Mouse (Mus musculus): Measurements from ENCODE around the gene Asb7.

The Asb7 gene

DNA sequence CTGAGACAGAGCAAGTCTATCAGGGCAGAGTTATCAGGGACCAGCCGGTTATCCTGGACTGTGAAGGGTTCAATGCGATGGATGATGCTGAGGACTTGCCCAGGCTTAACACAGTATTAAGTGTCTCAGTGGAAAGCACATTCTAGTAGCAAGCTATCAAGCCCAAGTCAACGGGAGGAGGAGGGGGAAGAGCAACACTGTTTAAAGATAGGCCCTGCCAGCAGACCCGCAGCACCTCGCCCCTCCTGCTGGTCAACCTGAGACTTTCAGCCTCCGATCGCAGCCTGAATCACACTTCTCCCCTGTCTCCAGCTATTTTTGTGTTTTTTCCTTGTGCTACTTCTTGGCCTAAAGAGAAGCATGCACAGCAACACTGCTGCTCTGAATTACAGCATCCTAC lies 29.1 kb downstream of the Asb7 start:
- no peak for ATAC-seq (ENCODE audit: insufficient number of reproducible peaks, low FRiP score, low TSS enrichment)

GRCm38 (mm10) chr7:66655471-66655870 lies 33.9 kb downstream of the Asb7 start:
- ATAC-seq (ENCODE audit: insufficient number of reproducible peaks, low FRiP score, low TSS enrichment) = no peak

GRCm38 (mm10) chr7:66653596-66653995 lies 35.8 kb downstream of the Asb7 start:
- ATAC-seq (ENCODE audit: insufficient number of reproducible peaks, low FRiP score, low TSS enrichment) = no peak

GRCm38 (mm10) chr7:66652216-66652615 lies 37.2 kb downstream of the Asb7 start:
- ATAC-seq (ENCODE audit: insufficient number of reproducible peaks, low FRiP score, low TSS enrichment) = no peak

DNA sequence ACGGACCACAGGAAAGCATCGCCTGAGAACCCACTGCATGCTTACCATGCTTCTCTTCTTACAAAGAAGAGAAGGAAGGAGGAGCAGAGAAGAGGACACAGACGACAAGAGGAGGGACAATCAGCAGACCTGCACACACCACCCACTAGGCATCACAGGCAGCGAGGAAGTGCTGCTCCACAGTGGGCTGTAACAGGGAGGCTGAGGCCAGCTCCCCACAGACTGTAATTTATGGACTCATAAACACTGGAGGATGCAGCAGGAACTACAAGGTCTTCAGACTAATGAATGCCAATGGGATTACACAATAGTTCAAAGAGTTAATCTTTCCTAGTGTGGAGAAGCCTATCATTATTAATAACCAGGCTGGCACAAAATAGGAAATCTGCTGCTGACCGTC lies 38.5 kb downstream of the Asb7 start:
- ATAC-seq (ENCODE audit: insufficient number of reproducible peaks, low FRiP score, low TSS enrichment) = no peak

GRCm38 (mm10) chr7:66649181-66649580 lies 40.2 kb downstream of the Asb7 start:
- ATAC-seq (ENCODE audit: insufficient number of reproducible peaks, low FRiP score, low TSS enrichment) = no peak

DNA sequence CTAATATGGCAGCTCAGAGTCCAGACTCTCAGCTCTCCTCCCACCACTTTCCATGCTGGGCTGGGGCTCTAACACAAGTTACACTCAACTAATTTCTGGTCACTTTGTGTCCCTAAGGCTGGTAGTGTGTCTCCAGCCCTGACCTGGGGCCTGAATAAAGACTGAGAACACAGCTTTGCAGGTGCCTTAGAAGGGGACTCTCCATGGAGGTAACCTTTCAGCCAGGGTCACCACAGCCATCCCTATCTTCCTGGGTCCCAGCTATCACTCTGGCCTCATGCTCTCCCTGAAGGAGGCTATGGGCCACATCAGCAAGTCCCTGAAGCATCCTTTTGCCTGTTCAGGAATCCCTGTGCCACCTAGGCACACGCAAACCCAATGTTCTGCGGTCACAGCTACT lies 43.7 kb downstream of the Asb7 start:
- no peak for ATAC-seq (ENCODE audit: insufficient number of reproducible peaks, low FRiP score, low TSS enrichment)

- no peak for ATAC-seq (ENCODE audit: insufficient number of reproducible peaks, low FRiP score, low TSS enrichment)
Observed at GRCm38 (mm10) chr7:66633351-66633750, 56.0 kb downstream of the Asb7 start.

- ATAC-seq (ENCODE audit: insufficient number of reproducible peaks, low FRiP score, low TSS enrichment) = no peak
Observed at GRCm38 (mm10) chr7:66630154-66630800, 59.1 kb downstream of the Asb7 start.

GRCm38 (mm10) chr7:66629419-66629818 lies 60.0 kb downstream of the Asb7 start:
- ATAC-seq (ENCODE audit: insufficient number of reproducible peaks, low FRiP score, low TSS enrichment) = no peak

- no peak for ATAC-seq (ENCODE audit: insufficient number of reproducible peaks, low FRiP score, low TSS enrichment)
Observed at GRCm38 (mm10) chr7:66623436-66623835, 66.0 kb downstream of the Asb7 start.

GRCm38 (mm10) chr7:66601846-66602245 lies 87.5 kb downstream of the Asb7 start:
- ATAC-seq (ENCODE audit: insufficient number of reproducible peaks, low FRiP score, low TSS enrichment) = no peak

- ATAC-seq (ENCODE audit: insufficient number of reproducible peaks, low FRiP score, low TSS enrichment) = no peak
Observed at GRCm38 (mm10) chr7:66600622-66601610, 88.5 kb downstream of the Asb7 start.

GRCm38 (mm10) chr7:66600126-66600525 lies 89.3 kb downstream of the Asb7 start:
- no peak for ATAC-seq (ENCODE audit: insufficient number of reproducible peaks, low FRiP score, low TSS enrichment)

DNA sequence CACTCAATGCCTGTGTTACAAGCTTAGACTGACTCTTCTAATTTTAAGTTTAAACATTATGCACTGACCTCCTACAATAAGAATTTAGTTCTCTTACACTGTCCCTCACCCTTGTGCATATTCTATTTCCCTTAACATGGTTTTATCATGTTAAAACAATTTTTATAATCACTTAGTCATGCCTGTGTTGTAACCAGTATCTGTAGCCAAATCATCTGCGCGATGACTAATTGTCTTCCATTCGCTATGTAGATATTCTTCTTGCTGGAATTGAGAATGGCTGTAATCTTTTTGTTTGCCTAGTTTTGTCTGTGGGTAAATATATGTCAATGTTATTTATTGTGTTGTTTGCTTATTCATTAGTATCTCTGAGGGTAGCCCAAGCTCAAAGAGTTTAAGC lies 91.5 kb downstream of the Asb7 start:
- ATAC-seq (ENCODE audit: insufficient number of reproducible peaks, low FRiP score, low TSS enrichment) = no peak
